Mouse (Mus musculus) large intestine, adult 2 months (tissue): ENCODE measurements around the gene Olfr596. TPM values are rescaled to one million over a fixed set of nuclear protein-coding genes. Genes with fewer than 3 reads are reported as not detected.
"Not testable (repeated sequence)": the region's sequence is repeated elsewhere in the genome, so short reads cannot be mapped to it uniquely, and the experiment has no call there.

Experiments used
- DNase-seq: peaks from one replicate; pipeline ENCODE4 v3.0.0-alpha.2; 2012; ENCODE audit warnings: low read depth, low spot score
- WGBS: fragments of 180-500 bp; shearing (Covaris S2); methylation state at CpG from one replicate; pipeline ENCODE4 v1.1.7; 2018; 5-methylcytosine and 5-hydroxymethylcytosine counted together
- polyA plus RNA-seq: library from polyadenylated mRNA; depleted of rRNA; stranded (reverse); fragments of >200 nt; gene quantifications from 2 replicates; pipeline ENCODE4 v1.2.3, GENCODE M21; 2012; rRNA removed

Gene Olfr596
- not detected in 2 replicates for polyA plus RNA-seq

DNA sequence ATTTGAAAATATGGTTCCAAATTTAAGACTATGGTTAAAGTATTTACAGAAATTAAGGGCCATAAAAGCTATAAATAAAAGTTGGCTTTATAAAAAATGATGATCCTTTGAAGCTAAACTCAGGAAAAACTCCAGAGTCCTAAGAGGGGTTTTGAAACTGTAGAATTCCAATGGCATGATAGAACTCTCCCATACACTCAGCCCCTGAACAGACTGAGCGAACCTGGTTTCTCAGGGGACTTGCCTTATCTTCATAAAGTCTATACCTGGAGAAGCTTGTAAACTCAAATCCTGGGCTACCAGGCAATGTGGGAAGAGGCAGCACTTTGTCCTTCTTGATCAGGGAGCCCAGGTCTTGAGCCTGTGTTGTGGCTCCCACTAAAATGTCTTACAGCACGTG is at the start of gene Olfr596:
TSS of gene Olfr596 (plus strand) at position 301 of the 400 bp plus-strand sequence.
- WGBS, result 86% methylated on average over 2 of the region's 2 CpGs
- not testable (repeated sequence) for DNase-seq

DNA sequence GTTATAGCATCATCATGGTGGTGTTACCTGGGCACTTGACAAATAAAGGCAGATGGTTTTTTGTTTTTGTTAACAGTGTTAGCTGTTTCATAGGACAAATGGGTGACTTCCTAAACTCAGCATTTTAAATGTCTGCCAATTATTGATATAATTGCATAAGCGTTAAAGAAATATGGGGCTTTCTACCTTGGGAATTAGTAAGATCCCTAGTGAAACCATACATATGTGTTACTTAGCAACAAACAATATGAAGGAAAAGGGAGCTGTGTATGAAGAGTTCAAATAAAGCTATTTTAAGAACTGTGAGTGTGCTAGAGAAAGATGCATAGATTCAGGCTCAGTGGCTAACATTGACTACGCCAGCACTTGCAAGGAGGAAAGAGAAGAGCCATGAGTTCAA is 10.6 kb downstream of the Olfr596 start, which contains the start of gene Olfr597:
TSS of gene Olfr597 (plus strand) at position 301 of the 400 bp plus-strand sequence.
- DNase-seq, result not testable (repeated sequence)
- 86% methylated on average over 2 of the region's 2 CpGs for WGBS

DNA sequence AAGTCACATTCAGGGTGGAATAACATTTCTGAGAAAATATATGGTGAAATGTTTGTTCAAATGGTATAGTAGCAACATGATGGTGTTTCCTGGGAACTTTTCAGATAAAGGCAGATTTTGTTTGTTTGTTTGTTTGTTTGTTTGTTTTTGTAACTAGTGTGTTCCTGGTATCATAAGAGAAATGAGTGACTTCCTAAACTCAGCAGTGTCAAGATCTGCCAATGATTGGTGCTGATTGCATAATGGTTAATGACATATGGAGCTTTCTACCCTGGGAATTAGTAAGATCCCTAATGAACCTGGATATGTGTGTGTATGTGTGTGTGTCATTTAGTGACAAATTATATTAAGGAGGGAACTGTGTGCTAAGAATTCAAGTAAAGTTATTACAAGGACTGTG is 17.8 kb downstream of the Olfr596 start, which contains the start of gene Olfr598:
TSS of gene Olfr598 (plus strand) at position 301 of the 400 bp plus-strand sequence.
- no peak for DNase-seq

DNA sequence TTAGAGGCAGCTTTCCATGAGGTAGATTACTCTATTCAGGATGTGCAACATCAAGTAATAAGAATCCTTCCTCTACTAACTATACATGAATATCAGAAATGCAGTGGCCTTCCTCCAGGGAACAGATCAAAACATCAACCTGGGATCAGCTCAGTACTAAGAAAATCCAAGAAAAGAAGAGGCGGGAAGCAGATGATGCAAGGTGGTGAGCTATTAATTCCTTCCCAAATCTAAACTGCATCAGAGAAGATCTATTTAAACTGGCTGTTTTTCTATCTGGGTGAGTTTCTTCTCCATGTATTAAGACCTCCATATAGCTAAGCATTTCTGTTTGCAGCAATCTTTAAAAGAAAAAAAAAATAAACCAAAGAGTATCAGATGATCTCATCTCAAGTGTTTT is 30.2 kb downstream of the Olfr596 start, which contains the start of gene Olfr599:
TSS of gene Olfr599 (plus strand) at position 301 of the 400 bp plus-strand sequence.
- 95% methylated on average over 1 of the region's 1 CpGs for WGBS
- no peak for DNase-seq

DNA sequence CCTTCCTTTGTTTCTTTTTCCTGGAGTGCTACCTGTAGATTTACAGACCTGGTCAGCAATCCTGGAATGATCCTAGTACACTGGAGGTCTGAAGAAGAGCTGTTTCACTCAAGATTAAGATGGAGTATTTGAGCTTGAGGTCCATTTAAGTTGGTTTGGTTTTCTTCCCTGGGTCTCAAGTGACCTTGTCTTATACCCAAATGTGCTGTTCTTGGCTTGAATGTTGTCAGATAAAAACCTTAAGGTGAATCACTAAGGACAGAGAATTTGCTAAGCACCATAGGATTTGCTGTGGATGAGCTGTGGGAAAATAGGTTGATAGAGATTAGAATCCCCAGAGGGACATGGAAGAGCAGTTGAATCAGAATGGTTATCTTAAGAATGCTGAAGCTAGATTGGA is 44.1 kb downstream of the Olfr596 start, which contains the start of gene Olfr600:
TSS of gene Olfr600 (minus strand) at position 101 of the 400 bp plus-strand sequence.
- no peak for DNase-seq

Other genes with a start within 250 kb of the Olfr596 start
- gene Olfr584, start 223.8 kb upstream of the Olfr596 start, polyA plus RNA-seq, result not detected in 2 replicates
- not detected in 2 replicates for gene Olfr585, start 207.9 kb upstream of the Olfr596 start, polyA plus RNA-seq
- gene Olfr586, start 180.0 kb upstream of the Olfr596 start, polyA plus RNA-seq, result not detected in 2 replicates
- not detected in 2 replicates for gene Olfr588-ps1, start 164.8 kb upstream of the Olfr596 start, polyA plus RNA-seq
- not detected in 2 replicates for gene Olfr589, start 149.3 kb upstream of the Olfr596 start, polyA plus RNA-seq
- gene Olfr591, start 127.3 kb upstream of the Olfr596 start, polyA plus RNA-seq, result not detected in 2 replicates
- gene Olfr592, start 120.8 kb upstream of the Olfr596 start, polyA plus RNA-seq, result not detected in 2 replicates
- not detected in 2 replicates for gene Olfr593, start 93.8 kb upstream of the Olfr596 start, polyA plus RNA-seq
- gene Olfr594, start 88.7 kb upstream of the Olfr596 start, polyA plus RNA-seq, result not detected in 2 replicates
- not detected in 2 replicates for gene Usp17ld, start 53.1 kb upstream of the Olfr596 start, polyA plus RNA-seq
- not detected in 2 replicates for gene Olfr597, start 10.7 kb downstream of the Olfr596 start, polyA plus RNA-seq
- gene Olfr598, start 17.9 kb downstream of the Olfr596 start, polyA plus RNA-seq, result not detected in 2 replicates
- not detected in 2 replicates for gene Olfr599, start 30.3 kb downstream of the Olfr596 start, polyA plus RNA-seq
- gene Olfr600, start 44.0 kb downstream of the Olfr596 start, polyA plus RNA-seq, result not detected in 2 replicates
- gene Olfr601, start 57.0 kb downstream of the Olfr596 start, polyA plus RNA-seq, result not detected in 2 replicates
- not detected in 2 replicates for gene Olfr603, start 80.5 kb downstream of the Olfr596 start, polyA plus RNA-seq
- gene Usp17lc, start 109.4 kb downstream of the Olfr596 start, polyA plus RNA-seq, result not detected in 2 replicates
- gene Olfr605, start 139.8 kb downstream of the Olfr596 start, polyA plus RNA-seq, result not detected in 2 replicates
- gene Olfr606, start 143.4 kb downstream of the Olfr596 start, polyA plus RNA-seq, result not detected in 2 replicates
- not detected in 2 replicates for gene Olfr607, start 158.5 kb downstream of the Olfr596 start, polyA plus RNA-seq
- gene Olfr608, start 164.2 kb downstream of the Olfr596 start, polyA plus RNA-seq, result not detected in 2 replicates
- not detected in 2 replicates for gene Olfr609, start 192.4 kb downstream of the Olfr596 start, polyA plus RNA-seq
- not detected in 2 replicates for gene Olfr610, start 206.5 kb downstream of the Olfr596 start, polyA plus RNA-seq
- gene Olfr611, start 215.2 kb downstream of the Olfr596 start, polyA plus RNA-seq, result not detected in 2 replicates
- not detected in 2 replicates for gene Olfr612, start 237.1 kb downstream of the Olfr596 start, polyA plus RNA-seq
- gene Olfr613, start 242.4 kb downstream of the Olfr596 start, polyA plus RNA-seq, result not detected in 2 replicates